Mouse (Mus musculus) large intestine, adult 2 months (tissue): ENCODE results near the gene Tdp1. TPM values are rescaled to one million over a fixed set of nuclear protein-coding genes. Genes with fewer than 3 reads are reported as not detected.

Source experiments
- DNase-seq: peaks from one replicate; pipeline ENCODE4 v3.0.0-alpha.2; 2012; ENCODE audit warnings: low read depth, low spot score
- WGBS: fragments of 180-500 bp; shearing (Covaris S2); methylation state at CpG from one replicate; pipeline ENCODE4 v1.1.7; 2018; 5-methylcytosine and 5-hydroxymethylcytosine counted together
- polyA plus RNA-seq: library from polyadenylated mRNA; depleted of rRNA; stranded (reverse); fragments of >200 nt; gene quantifications from 2 replicates; pipeline ENCODE4 v1.2.3, GENCODE M21; 2012; rRNA removed

Tdp1 gene
- polyA plus RNA-seq, 1 experiment = 11.8 TPM

DNA sequence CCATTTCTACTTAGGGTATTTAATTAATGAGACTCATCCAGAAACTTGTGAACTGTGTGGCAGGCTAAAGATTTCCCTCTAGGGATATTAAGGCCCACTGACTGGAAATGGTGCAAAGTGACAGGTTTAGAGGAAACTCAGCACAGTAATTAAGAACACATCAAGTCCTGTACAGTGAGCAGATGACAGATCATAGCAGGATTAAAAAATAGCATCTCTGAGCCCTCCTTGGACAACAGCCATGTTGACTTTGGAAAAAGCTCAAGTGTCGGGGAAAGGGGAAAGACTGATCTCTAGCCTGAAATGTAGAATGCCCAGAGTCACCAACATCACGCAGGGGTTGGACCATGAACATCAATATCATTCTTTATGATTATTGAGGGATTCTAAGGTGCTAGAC is 103.8 kb downstream of the Tdp1 start:
- 51% methylated on average over 2 of the region's 2 CpGs for WGBS
- DNase-seq = no peak

DNA sequence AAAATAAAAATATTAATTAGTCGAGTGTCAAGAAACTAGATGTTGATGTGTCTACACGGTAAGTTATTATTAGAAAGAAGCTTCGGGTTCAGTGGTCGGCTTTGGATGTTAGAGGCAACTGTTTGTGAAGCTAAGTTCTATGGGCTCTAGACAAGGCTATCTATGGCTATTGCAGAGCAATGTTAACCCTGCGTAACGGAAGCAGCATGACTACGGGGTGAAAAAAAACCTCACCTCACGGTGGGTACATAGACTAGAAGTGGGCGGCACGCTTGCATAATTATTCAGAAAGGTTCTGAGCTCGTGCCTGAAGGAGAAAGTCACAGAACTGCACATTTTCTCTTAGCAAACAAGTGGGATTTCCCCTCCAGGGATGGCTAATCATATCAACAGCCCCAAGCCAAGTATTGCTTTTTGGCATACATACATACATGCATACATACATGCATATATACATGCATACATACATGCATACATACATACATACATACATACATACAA is 108.1 kb downstream of the Tdp1 start:
- 84% methylated on average over 11 of the region's 11 CpGs for WGBS
- no peak for DNase-seq

DNA sequence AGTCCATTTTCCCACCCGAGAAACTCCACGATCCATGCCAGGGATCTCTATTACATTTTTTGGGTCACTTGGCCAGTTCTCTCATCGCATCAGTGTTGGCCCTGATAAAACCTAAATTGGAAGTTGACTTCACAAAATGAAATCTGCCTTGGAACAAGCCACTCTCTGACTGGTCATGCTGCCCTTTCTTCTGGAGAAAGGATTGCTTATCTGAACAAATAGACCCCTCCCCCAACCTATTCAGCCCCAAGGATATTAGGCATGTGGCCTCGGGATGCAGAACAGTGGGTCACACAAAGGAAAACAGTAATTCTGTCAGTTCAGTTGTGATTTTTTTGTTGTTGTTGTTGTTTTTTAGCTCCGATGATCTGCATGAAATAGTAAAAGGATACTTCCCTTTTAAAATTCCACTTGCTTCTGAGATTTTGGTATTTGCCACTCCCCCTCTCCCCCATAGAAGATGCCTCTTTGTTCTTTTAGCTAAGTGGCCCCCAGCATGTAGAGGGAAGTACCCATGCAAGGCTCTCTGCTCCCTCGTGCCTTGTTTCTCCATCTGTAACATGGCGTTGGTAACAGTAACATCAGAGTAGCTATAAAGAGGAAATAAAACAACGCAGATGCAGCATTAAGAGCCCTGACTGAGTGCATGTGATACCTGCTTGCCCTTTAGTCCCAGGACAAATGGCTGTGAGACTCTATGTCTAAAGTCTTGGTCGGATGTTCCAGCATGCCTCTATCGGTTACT is 109.0 kb downstream of the Tdp1 start:
- DNase-seq = no peak
- 75% methylated on average over 10 of the region's 10 CpGs for WGBS

DNA sequence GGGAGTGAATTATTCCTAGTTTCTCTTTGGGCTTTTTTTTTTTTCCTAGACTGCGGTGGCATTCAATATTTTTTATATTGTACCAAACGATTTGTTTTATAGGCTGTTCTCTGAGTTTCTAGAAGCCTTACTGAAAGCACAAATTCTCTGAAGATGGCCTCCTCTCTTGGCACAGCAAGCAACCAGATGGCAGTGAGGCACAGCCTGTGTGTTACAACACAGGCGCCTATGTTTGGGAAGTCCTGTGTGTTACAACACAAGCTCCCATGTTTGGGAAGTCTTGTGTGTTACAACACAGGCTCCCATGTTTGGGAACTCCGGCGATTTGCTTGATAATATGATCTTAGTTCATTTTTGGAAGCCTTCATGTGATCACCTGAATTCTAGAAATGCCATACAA is 111.6 kb downstream of the Tdp1 start:
- 74% methylated on average over 5 of the region's 5 CpGs for WGBS
- no peak for DNase-seq

DNA sequence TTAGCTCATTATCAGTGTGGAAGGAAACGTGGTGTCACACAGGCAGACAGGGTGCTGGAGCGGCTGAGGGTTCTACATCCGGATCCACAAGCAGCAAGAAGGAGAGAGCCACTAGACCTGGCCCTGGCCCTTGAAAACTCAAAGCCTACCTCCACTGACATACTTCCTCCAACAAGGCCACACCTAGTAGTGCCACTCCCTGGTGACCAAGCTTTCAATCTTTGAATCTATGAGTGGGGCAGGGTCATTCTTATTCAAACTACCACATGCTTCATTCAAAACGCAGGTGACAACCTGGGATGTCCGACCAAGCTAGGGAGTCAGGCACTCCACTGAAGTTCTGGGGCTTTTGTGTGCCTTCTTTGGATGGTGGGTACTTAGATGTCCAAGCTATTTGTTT is 115.4 kb downstream of the Tdp1 start:
- no peak for DNase-seq
- 70% methylated on average over 5 of the region's 5 CpGs for WGBS

DNA sequence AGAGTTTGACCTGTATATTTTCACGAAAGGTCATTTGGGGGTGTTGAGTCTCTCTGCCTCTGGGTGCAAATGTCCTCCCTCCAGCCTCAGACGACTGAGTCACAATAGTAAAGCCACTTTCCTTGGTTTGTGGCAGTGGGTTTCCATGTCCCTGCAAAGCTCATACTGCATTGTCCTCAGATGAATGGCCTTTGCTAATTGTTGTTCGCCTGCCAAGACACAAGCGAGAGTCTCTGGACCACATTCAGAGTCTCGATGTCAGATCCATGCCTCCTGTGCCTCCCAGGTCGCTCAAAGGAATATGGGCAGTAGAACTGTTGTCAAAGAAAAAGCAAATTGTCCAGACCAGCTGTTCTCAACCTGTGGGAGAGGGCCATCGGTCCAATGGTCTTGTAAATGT is 116.1 kb downstream of the Tdp1 start:
- DNase-seq = no peak
- WGBS = 87% methylated on average over 7 of the region's 7 CpGs

DNA sequence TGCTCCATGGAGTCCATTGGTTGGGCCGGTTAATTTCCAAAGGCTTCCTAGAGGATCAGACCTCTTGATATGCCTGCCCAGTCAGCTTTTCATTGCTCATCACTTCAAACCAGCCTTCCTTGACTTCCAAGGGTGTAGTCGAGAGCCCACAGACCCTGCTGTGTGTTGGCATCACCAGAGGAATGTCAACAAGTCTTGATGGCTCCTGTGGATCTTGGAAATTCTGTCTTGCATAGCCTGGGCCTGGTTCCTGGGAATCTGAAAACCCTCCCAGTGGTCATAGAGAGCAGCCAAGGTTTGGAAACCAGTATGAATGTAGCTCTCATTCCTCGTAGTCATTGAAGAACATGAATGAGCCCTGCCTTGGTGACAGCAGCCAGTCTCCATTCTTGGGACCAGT is 116.9 kb downstream of the Tdp1 start:
- WGBS = 91% methylated on average over 3 of the region's 3 CpGs

DNA sequence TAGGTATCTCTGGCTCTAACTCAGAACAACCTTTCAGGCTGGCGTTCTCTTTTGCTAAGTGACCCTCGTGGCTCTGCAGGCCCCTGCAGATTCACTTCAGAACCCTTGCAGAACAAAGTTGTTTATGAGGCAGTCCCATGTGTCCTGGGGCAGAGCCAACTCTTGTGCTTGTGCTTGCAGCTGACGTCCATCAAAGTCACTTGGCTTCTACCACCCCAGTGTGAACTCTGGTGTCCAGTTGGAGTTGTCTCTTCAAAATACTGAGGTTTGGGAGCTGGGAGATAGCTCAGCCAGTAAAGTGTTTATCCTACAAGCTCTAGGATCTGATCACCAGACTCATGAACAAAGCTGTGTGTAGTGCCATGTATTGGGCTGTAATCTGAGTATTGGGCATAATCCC is 117.6 kb downstream of the Tdp1 start:
- no peak for DNase-seq
- 68% methylated on average over 3 of the region's 3 CpGs for WGBS

More for the DNA sequence above, 116.9 kb downstream of the Tdp1 start:
- no peak for DNase-seq

DNA sequence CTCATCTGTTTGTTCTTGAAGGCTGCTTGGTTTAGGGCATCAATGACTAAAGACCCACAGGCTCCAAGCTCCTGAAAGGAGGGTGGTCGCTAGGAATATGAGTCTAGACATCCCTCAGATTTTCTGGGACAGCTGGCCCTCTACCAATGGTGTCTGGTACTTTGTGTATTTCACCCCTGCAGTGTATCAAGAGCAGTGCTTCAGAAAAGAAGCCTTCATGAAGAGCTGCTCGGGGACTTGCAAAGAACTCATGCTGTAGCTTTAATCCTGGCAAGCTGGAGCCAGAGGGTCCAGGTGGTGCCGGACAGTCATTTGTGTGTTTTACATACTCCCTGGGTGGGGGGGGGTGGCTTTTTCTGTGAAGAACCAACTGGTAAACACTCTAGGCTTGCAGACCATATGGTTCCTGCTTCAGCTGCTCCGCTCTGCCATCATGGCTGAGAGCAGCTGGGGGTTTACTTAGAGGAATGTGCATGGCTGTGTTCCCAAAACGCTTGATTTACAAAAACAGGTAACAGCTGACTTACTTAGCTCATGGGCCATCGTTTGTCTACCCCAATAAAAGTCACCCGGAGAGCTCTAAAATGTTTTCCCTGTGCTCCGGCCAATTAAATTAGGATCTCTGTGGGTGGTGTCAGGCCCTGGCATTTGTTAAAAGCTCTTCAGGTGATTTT is 118.7 kb downstream of the Tdp1 start:
- DNase-seq = no peak
- 35% methylated on average over 8 of the region's 8 CpGs for WGBS

Other genes starting within 250 kb of the Tdp1 start
- 0.93 and 1.1 TPM in 2 replicates for gene Efcab11, start 78 bp upstream of the Tdp1 start, polyA plus RNA-seq
- gene Kcnk13, start 80.0 kb downstream of the Tdp1 start, polyA plus RNA-seq = 0.27 and 0.43 TPM in 2 replicates
- gene Psmc1, start 225.6 kb downstream of the Tdp1 start, polyA plus RNA-seq = 41.6 and 42.8 TPM in 2 replicates